Mouse (Mus musculus) kidney, embryonic 14.5 days (tissue): ENCODE results near the gene Hdac11. TPM values are rescaled to one million over a fixed set of nuclear protein-coding genes. Genes with fewer than 3 reads are reported as not detected.

ENCODE experiments used
- ATAC-seq: fragments of 200-750 bp; cut with Nextera tagmentation; 2 replicates; pipeline ENCODE4 v1.8.0; 2017; ENCODE audit warnings: moderate number of reproducible peaks, mild to moderate bottlenecking, moderate TSS enrichment, moderate library complexity; ENCODE audit not compliant: low FRiP score, low TSS enrichment
- H3K27ac ChIP-seq: fragments of 300-500 bp; sonication (generic); 2 replicates; pipeline ENCODE4 v1.5.1; 2014; ENCODE audit warnings: low read depth, mild to moderate bottlenecking, low read length, moderate library complexity, mixed read lengths
- H3K27me3 ChIP-seq: fragments of 300-500 bp; sonication (generic); 2 replicates; pipeline ENCODE4 v1.6.1; 2014; ENCODE audit warnings: mild to moderate bottlenecking, low read length; ENCODE audit not compliant: control insufficient read depth, insufficient read depth
- H3K36me3 ChIP-seq: fragments of 300-500 bp; sonication (generic); 2 replicates; pipeline ENCODE4 v1.6.1; 2014; ENCODE audit warnings: low read length, mixed read lengths; ENCODE audit not compliant: control insufficient read depth, insufficient read depth
- H3K4me1 ChIP-seq: fragments of 300-500 bp; sonication (generic); 2 replicates; pipeline ENCODE4 v1.6.1; 2014; ENCODE audit warnings: low read length, mixed read lengths; ENCODE audit not compliant: control insufficient read depth, insufficient read depth
- H3K4me2 ChIP-seq: fragments of 300-500 bp; sonication (generic); replicated peaks from 2 replicates; pipeline ENCODE4 v1.6.1; 2014; ENCODE audit warnings: low read depth, mild to moderate bottlenecking, low read length
- H3K4me3 ChIP-seq: fragments of 300-500 bp; sonication (generic); 2 replicates; pipeline ENCODE4 v1.5.1; 2014; ENCODE audit warnings: mild to moderate bottlenecking, low read length
- H3K9ac ChIP-seq: fragments of 300-500 bp; sonication (generic); 2 replicates; pipeline ENCODE4 v1.6.1; 2014; ENCODE audit warnings: low read depth, mild to moderate bottlenecking, low read length, moderate library complexity
- H3K9me3 ChIP-seq: fragments of 300-500 bp; sonication (generic); 2 replicates; pipeline ENCODE4 v1.6.1; 2016; ENCODE audit warnings: low read length; ENCODE audit not compliant: control insufficient read depth
- WGBS: fragments of 180-500 bp; shearing (Covaris S2); extraction: QIAGEN DNeasy Blood & Tissue Kit; methylation state at CpG from one replicate; pipeline ENCODE4 v1.1.7; 2014; 5-methylcytosine and 5-hydroxymethylcytosine counted together
- polyA plus RNA-seq: library from polyadenylated mRNA; unstranded; fragments of >200 nt; fragmentation: Nextera tagmentation; extraction: Ambion mirVana; gene quantifications from 2 replicates; pipeline ENCODE4 v1.2.1, GENCODE M21; 2014

The Hdac11 gene
- polyA plus RNA-seq, 1 experiment from 2014 or later, result 14.1 TPM

DNA sequence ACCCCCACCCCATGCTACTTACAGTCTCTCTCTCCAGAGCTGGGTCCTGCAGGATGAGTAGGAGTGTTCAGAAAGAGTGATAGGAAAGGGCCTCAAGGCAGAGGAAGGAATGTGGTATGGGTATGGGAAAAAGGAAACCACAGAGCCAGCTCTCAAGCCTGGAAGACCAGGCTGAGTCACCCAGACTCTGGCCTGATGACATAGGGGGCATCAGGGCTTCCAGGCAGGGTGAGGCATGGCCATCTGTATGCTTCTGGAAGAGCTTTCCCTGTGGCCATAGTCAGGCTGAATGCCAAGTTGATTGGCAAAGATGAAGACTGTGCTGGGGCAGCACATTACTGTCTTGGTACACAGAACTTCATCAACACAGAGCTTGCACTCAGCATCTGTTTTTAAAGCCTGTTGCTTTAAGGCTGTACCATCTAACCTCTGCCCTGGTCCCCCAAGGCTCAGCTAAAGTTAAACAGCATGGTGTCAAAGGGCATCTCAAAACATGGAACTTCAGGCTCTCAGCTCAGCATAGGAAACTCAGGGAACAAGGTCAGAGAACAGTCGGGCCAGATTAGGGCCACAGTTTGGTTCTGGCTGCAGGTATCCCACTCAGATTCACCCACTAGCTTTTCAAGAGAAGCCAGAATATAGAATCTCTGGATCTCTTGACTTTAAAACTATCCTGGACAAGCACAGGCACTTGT, 36.5 kb downstream of the Hdac11 start:
- no peak overlapping the region for H3K4me3 ChIP-seq
- H3K27ac ChIP-seq, result no peak overlapping the region
- H3K4me2 ChIP-seq, result no peak overlapping the region
- no peak overlapping the region for H3K9ac ChIP-seq
- no peaks in the 10 kb centered on the region for H3K27me3 ChIP-seq
- ATAC-seq, result no peak
- 62% methylated on average over 1 of the region's 1 CpGs for WGBS
- no peaks in the 10 kb centered on the region for H3K36me3 ChIP-seq
- no peaks in the 10 kb centered on the region for H3K4me1 ChIP-seq
- no peaks in the 10 kb centered on the region for H3K9me3 ChIP-seq

DNA sequence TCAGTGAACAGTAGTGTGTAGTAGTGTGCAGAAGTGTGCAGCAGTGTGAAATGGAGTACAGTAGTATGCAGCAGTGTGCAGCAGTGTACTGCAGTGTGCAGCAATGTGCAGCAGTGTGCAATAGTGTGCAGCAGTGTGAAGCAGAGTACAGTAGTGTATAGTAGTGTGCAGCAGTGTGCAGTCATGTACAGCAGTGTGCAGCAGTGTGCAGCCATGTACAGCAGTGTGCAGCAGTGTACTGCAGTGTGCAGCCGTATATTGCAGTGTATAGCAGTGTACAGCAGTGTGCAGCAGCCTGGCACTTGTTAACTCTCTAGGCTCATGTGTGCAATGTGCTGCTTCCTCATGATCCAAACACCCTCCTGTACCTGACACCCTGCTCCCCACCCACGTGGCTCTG, 42.0 kb downstream of the Hdac11 start:
- Histone ChIP-seq H3K4me3 (no peak overlapping the region), H3K9me3 (no peaks in the 10 kb centered on the region), H3K9ac (no peak overlapping the region), H3K27me3 (no peaks in the 10 kb centered on the region), H3K4me1 (no peaks in the 10 kb centered on the region), H3K4me2 (no peak overlapping the region), H3K27ac (no peak overlapping the region), H3K36me3 (no peaks in the 10 kb centered on the region)
- 63% methylated on average over 2 of the region's 2 CpGs for WGBS
- ATAC-seq, result no peak

DNA sequence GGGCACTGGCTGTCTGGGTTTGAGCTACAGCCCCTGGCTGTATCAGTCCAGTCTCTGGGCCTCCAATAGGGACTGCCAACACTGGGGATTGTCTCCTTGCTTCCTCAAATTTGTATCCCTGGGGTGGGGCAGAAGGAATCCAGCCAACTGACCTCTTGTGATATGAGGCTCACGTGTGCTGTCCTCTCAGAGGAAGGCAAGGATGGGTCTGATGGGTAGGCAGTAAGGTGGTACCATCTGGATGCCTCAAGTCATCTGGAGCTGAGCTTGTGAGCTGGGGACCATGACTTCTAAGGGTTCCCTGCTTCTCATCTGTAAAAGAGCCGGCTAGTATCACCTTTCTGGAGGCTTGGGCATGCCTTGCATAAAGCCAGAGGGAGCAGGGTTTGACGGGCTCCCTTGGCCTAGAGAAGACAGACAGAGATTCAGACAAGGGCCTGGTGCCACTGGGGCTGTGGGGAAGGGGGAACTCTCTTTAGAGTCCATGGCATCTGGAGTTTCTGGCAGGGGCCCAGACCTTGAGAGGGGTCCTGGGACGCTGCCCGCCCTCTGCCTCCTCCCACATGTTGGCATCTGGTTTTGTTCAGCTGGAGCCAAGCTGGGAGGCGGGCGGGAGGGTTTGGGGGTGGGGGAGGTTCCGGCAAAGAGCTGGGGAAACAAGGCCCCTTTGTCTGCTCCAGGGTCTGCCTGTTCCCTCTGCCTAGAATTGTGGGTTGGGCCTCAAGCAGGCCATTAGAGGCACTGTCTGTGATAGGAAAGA, 44.1 kb downstream of the Hdac11 start:
- Histone ChIP-seq H3K27ac (no peak overlapping the region), H3K4me2 (no peak overlapping the region), H3K9me3 (no peaks in the 10 kb centered on the region), H3K27me3 (no peaks in the 10 kb centered on the region), H3K9ac (no peak overlapping the region), H3K4me3 (no peak overlapping the region), H3K36me3 (no peaks in the 10 kb centered on the region), H3K4me1 (no peaks in the 10 kb centered on the region)
- 38% methylated on average over 8 of the region's 8 CpGs for WGBS
- peak; percentile 50; the same call in 1 of the 2 replicates for ATAC-seq

DNA sequence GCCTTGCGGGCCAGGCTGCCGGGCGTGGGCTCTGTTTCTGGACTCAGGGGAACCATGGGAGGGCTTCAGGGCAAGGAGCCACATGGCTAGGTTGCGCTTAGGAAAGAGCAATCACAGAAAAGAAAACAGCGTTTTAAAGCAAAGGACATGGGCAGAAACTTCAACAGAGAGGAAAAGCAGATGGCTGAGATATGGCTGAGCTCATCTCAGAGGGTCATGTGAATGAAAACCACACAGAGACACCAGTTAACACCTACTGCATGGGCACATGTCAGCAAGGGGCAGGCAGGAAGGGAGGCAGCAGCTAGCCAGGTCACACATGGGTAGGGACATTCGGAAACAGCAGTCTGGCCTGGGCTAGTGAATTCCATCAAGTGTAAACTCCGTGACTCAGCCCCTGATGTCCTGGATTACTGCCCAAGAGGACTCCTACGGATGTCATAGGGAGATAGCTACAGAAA, 45.4 kb downstream of the Hdac11 start:
- no peak overlapping the region for H3K9ac ChIP-seq
- no peaks in the 10 kb centered on the region for H3K27me3 ChIP-seq
- no peak overlapping the region for H3K27ac ChIP-seq
- H3K36me3 ChIP-seq, result no peaks in the 10 kb centered on the region
- H3K4me2 ChIP-seq, result no peak overlapping the region
- H3K4me3 ChIP-seq, result no peak overlapping the region
- no peaks in the 10 kb centered on the region for H3K4me1 ChIP-seq
- H3K9me3 ChIP-seq, result no peaks in the 10 kb centered on the region
- WGBS, result 71% methylated on average over 8 of the region's 8 CpGs
- no peak for ATAC-seq

DNA sequence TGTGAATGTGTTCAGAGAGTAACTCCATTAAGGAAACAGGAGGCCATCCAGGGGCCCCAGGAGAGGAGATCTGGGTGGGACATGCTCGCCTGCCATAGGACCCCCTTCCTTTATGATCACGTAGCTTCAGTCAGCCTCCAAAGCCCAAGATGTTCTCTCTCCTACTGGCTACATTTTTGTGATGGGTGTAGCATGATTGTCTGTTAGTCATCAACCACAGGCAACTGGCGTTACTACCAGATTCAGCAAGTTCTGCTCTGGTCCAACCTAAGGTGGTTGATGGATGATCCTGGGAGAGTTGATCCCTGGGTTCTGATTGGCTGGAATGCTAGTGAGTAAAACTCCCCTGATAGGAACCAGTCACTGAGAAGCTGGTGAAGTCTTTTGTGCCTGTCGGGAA, 46.1 kb downstream of the Hdac11 start:
- Histone ChIP-seq H3K27me3 (no peaks in the 10 kb centered on the region), H3K4me3 (no peak overlapping the region), H3K4me2 (no peak overlapping the region), H3K27ac (no peak overlapping the region), H3K9ac (no peak overlapping the region), H3K4me1 (no peaks in the 10 kb centered on the region), H3K9me3 (no peaks in the 10 kb centered on the region), H3K36me3 (no peaks in the 10 kb centered on the region)
- 80% methylated on average over 4 of the region's 4 CpGs for WGBS
- no peak for ATAC-seq

DNA sequence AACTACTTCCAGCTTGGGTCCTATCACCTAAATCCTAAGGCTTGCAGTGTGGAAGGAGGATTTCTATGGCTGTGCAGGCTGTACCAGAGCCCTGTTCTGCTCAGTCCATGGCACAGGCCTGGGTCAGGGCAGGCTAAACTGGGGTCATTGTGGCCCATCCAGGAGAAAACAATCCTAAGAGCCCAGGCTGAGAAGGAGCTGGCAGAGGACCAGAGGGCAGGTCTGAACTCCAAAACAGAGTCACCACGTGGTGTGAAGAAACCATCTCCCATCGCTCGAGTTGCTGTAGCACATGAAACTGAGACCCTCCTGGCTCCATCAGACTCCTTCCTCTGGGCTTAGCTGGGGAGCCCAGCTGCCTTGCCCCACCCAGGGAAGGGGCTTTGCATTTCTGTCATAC, 48.9 kb downstream of the Hdac11 start:
- Histone ChIP-seq H3K4me1 (0 out of 2 replicates have a peak, but pooled peaks cover 10% of the 10 kb centered on the region), H3K27ac (no peak overlapping the region), H3K36me3 (no peaks in the 10 kb centered on the region), H3K4me2 (no peak overlapping the region), H3K9me3 (no peaks in the 10 kb centered on the region), H3K27me3 (no peaks in the 10 kb centered on the region), H3K9ac (no peak overlapping the region), H3K4me3 (no peak overlapping the region)
- no peak for ATAC-seq
- 75% methylated on average over 3 of the region's 3 CpGs for WGBS

DNA sequence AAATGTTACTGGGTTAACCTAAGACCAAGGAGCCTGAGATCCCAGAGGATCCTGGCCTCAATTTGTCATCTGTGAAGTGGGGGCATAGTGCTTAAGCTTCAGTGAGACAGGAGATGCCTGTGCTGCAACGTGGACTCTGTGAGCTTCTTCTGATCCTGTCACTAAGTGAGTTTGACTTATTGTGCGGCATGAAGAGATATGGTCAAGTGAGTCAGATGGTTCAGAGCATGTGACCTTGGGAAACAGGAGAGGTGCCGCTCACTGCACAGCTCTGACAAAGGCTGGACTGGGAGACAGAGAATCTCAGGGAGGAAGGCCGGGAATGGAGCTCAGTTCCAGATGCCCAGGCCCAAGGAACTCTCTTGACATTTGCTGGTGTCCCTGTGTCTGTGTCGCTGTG, 49.3 kb downstream of the Hdac11 start:
- WGBS, result 67% methylated on average over 5 of the region's 5 CpGs
- Histone ChIP-seq H3K27me3 (no peaks in the 10 kb centered on the region), H3K9ac (no peak overlapping the region), H3K36me3 (no peaks in the 10 kb centered on the region), H3K4me1 (0 out of 2 replicates have a peak, but pooled peaks cover 15% of the 10 kb centered on the region), H3K4me3 (no peak overlapping the region), H3K27ac (no peak overlapping the region), H3K4me2 (no peak overlapping the region), H3K9me3 (no peaks in the 10 kb centered on the region)
- no peak for ATAC-seq

DNA sequence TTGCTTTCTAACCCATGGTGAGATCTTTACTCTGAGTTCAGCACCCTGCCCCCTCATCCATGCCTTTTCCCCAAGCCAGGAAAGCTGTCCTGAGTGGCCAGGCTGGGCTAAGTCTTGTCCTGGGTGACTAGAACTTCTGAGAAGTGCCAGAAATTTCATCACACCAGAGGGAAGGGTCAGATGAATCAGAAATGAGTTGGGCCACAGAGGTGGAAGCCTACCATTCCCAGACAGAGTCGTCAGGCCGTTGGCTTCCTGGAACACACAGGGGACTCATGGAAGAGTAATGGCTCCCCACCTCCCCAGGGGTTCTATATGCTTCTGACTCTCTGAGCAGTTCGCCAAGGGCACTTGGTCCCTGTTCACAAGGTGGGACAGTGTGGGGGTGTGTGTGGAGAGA, 51.0 kb downstream of the Hdac11 start:
- Histone ChIP-seq H3K4me2 (no peak overlapping the region), H3K36me3 (no peaks in the 10 kb centered on the region), H3K9me3 (no peaks in the 10 kb centered on the region), H3K4me1 (0 out of 2 replicates have a peak, but pooled peaks cover 16% of the 10 kb centered on the region), H3K27ac (no peak overlapping the region), H3K9ac (no peak overlapping the region), H3K27me3 (no peaks in the 10 kb centered on the region), H3K4me3 (no peak overlapping the region)
- 56% methylated on average over 3 of the region's 3 CpGs for WGBS
- no peak for ATAC-seq

DNA sequence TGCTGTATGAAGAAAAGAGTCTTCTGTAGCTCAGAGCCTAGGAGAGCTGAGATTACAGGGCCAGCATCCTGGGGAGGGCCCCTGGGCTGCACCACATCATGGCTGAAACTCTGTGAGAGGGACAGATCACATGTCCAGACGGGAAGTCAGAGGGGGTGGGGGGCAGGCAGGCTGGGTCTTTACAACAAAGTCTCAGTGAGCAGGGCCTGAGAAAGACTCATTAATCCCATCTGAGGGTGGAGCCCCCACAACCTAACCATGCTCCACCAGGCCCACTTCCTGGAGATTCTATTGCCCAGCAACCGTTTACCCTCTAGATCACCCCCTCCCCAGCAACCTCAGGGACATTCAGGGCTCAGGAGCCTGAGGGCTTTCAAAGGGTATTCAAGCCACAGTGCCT, 53.3 kb downstream of the Hdac11 start:
- Histone ChIP-seq H3K9ac (no peak overlapping the region), H3K4me3 (no peak overlapping the region), H3K9me3 (no peaks in the 10 kb centered on the region), H3K27ac (peak overlapping the region; percentile 65; the same call in 1 of the 2 replicates), H3K4me1 (peaks cover 20% of the 10 kb centered on the region; the same call in 1 of the 2 replicates), H3K27me3 (0 out of 2 replicates have a peak, but pooled peaks cover 4% of the 10 kb centered on the region), H3K36me3 (no peaks in the 10 kb centered on the region), H3K4me2 (no peak overlapping the region)
- 5% methylated on average over 2 of the region's 2 CpGs for WGBS
- peak; percentile 53 for ATAC-seq
